Mouse (Mus musculus) hindbrain, embryonic 11.5 days (tissue): ENCODE measurements around the gene Armc10. TPM values are rescaled to one million over a fixed set of nuclear protein-coding genes. Genes with fewer than 3 reads are reported as not detected.

Experiments
- ATAC-seq: fragments of 200-750 bp; cut with Nextera tagmentation; 2 replicates; pipeline ENCODE4 v1.8.0; 2017; ENCODE audit warnings: mild to moderate bottlenecking, moderate TSS enrichment, moderate library complexity; ENCODE audit not compliant: low FRiP score
- DNase-seq: peaks from one replicate; pipeline ENCODE4 v3.0.0-alpha.2; 2015; ENCODE audit warnings: low spot score
- H3K27ac ChIP-seq: fragments of 300-500 bp; sonication (generic); 2 replicates; pipeline ENCODE4 v1.5.1; 2014; ENCODE audit warnings: mild to moderate bottlenecking, low read depth, low read length
- H3K27me3 ChIP-seq: fragments of 300-500 bp; sonication (generic); 2 replicates; pipeline ENCODE4 v1.6.1; 2014; ENCODE audit warnings: mild to moderate bottlenecking, low read length, moderate library complexity, mixed read lengths; ENCODE audit not compliant: control insufficient read depth, insufficient read depth
- H3K36me3 ChIP-seq: fragments of 300-500 bp; sonication (generic); 2 replicates; pipeline ENCODE4 v1.6.1; 2014; ENCODE audit warnings: mild to moderate bottlenecking, low read length, moderate library complexity, mixed read lengths; ENCODE audit not compliant: control insufficient read depth, insufficient read depth
- H3K4me1 ChIP-seq: fragments of 300-500 bp; sonication (generic); replicated peaks from 2 replicates; pipeline ENCODE4 v1.6.1; 2014; ENCODE audit warnings: low read length, mixed read lengths; ENCODE audit not compliant: control insufficient read depth, insufficient read depth
- H3K4me2 ChIP-seq: fragments of 300-500 bp; sonication (generic); replicated peaks from 2 replicates; pipeline ENCODE4 v1.6.1; 2014; ENCODE audit warnings: mild to moderate bottlenecking, low read depth, low read length
- H3K4me3 ChIP-seq: fragments of 300-500 bp; sonication (generic); 2 replicates; pipeline ENCODE4 v1.5.1; 2014; ENCODE audit warnings: low read depth, low read length
- H3K9ac ChIP-seq: fragments of 300-500 bp; sonication (generic); 2 replicates; pipeline ENCODE4 v1.6.1; 2014; ENCODE audit warnings: low read depth, low read length
- H3K9me3 ChIP-seq: fragments of 300-500 bp; sonication (generic); 2 replicates; pipeline ENCODE4 v1.6.1; 2016; ENCODE audit warnings: low read length; ENCODE audit not compliant: control insufficient read depth
- WGBS: fragments of 180-500 bp; shearing (Covaris S2); extraction: QIAGEN DNeasy Blood & Tissue Kit; methylation state at CpG from one replicate; pipeline ENCODE4 v1.1.7; 2014; 5-methylcytosine and 5-hydroxymethylcytosine counted together
- polyA plus RNA-seq: library from polyadenylated mRNA; unstranded; fragments of >200 nt; fragmentation: Nextera tagmentation; extraction: Ambion mirVana; gene quantifications from 2 replicates; pipeline ENCODE4 v1.2.1, GENCODE M21; 2014

Armc10 gene
- polyA plus RNA-seq, 1 experiment from 2014 or later: 93.0 TPM

GRCm38 (mm10) chr5:21675494-21675893, 29.9 kb downstream of the Armc10 start:
- H3K4me3 ChIP-seq: no peak overlapping the region
- no peak for ATAC-seq
- H3K4me1 ChIP-seq: no peaks in the 10 kb centered on the region
- H3K4me2 ChIP-seq: no peak overlapping the region
- no peak for DNase-seq
- H3K27ac ChIP-seq: no peak overlapping the region
- 96% methylated on average over 23 of the region's 23 CpGs for whole genome bisulfite sequencing
- no peak overlapping the region for H3K9ac ChIP-seq
- peaks cover 3% of the 10 kb centered on the region; the same call in 1 of the 2 replicates for H3K36me3 ChIP-seq
- no peaks in the 10 kb centered on the region for H3K27me3 ChIP-seq
- no peaks in the 10 kb centered on the region for H3K9me3 ChIP-seq

GRCm38 (mm10) chr5:21677939-21678338, 32.3 kb downstream of the Armc10 start:
- Histone ChIP-seq H3K9ac (no peak overlapping the region), H3K4me2 (no peak overlapping the region), H3K27me3 (no peaks in the 10 kb centered on the region), H3K36me3 (peaks cover 3% of the 10 kb centered on the region; the same call in 1 of the 2 replicates), H3K4me1 (no peaks in the 10 kb centered on the region), H3K9me3 (no peaks in the 10 kb centered on the region), H3K4me3 (no peak overlapping the region), H3K27ac (no peak overlapping the region)
- no peak for ATAC-seq
- WGBS: 97% methylated on average over 6 of the region's 6 CpGs
- no peak for DNase-seq

GRCm38 (mm10) chr5:21678363-21678762, 32.8 kb downstream of the Armc10 start:
- peaks cover 3% of the 10 kb centered on the region; the same call in 1 of the 2 replicates for H3K36me3 ChIP-seq
- no peak overlapping the region for H3K4me3 ChIP-seq
- H3K27me3 ChIP-seq: no peaks in the 10 kb centered on the region
- H3K4me2 ChIP-seq: no peak overlapping the region
- H3K9me3 ChIP-seq: no peaks in the 10 kb centered on the region
- WGBS: 89% methylated on average over 9 of the region's 9 CpGs
- ATAC-seq (no peak), DNase-seq (no peak)
- no peak overlapping the region for H3K27ac ChIP-seq
- no peaks in the 10 kb centered on the region for H3K4me1 ChIP-seq
- H3K9ac ChIP-seq: no peak overlapping the region

- no peak for ATAC-seq
- H3K9ac ChIP-seq: no peak overlapping the region
- H3K27ac ChIP-seq: no peak overlapping the region
- no peak for DNase-seq
- H3K4me3 ChIP-seq: no peak overlapping the region
- no peak overlapping the region for H3K4me2 ChIP-seq
- no peaks in the 10 kb centered on the region for H3K4me1 ChIP-seq
- no peaks in the 10 kb centered on the region for H3K9me3 ChIP-seq
- WGBS: 71% methylated on average over 4 of the region's 4 CpGs
- H3K36me3 ChIP-seq: peaks cover 3% of the 10 kb centered on the region; the same call in 1 of the 2 replicates
- H3K27me3 ChIP-seq: no peaks in the 10 kb centered on the region
Measured at GRCm38 (mm10) chr5:21680029-21680428, 34.4 kb downstream of the Armc10 start.

- Histone ChIP-seq H3K4me3 (no peak overlapping the region), H3K27ac (no peak overlapping the region), H3K4me2 (no peak overlapping the region), H3K4me1 (no peaks in the 10 kb centered on the region), H3K9me3 (no peaks in the 10 kb centered on the region), H3K36me3 (no peaks in the 10 kb centered on the region), H3K9ac (no peak overlapping the region), H3K27me3 (no peaks in the 10 kb centered on the region)
- WGBS: 92% methylated on average over 5 of the region's 5 CpGs
- no peak for ATAC-seq
- DNase-seq: no peak
Measured at GRCm38 (mm10) chr5:21680940-21681339, 35.3 kb downstream of the Armc10 start.

GRCm38 (mm10) chr5:21683811-21684210, 38.2 kb downstream of the Armc10 start:
- no peak overlapping the region for H3K27ac ChIP-seq
- no peak overlapping the region for H3K9ac ChIP-seq
- no peaks in the 10 kb centered on the region for H3K36me3 ChIP-seq
- no peaks in the 10 kb centered on the region for H3K27me3 ChIP-seq
- WGBS: 95% methylated on average over 9 of the region's 9 CpGs
- ATAC-seq (no peak), DNase-seq (no peak)
- no peaks in the 10 kb centered on the region for H3K4me1 ChIP-seq
- no peak overlapping the region for H3K4me2 ChIP-seq
- H3K9me3 ChIP-seq: no peaks in the 10 kb centered on the region
- no peak overlapping the region for H3K4me3 ChIP-seq

GRCm38 (mm10) chr5:21685001-21685400, 39.4 kb downstream of the Armc10 start:
- WGBS: 73% methylated on average over 10 of the region's 10 CpGs
- no peaks in the 10 kb centered on the region for H3K36me3 ChIP-seq

GRCm38 (mm10) chr5:21687042-21687441, 41.4 kb downstream of the Armc10 start:
- Histone ChIP-seq H3K4me1 (no peaks in the 10 kb centered on the region), H3K27ac (no peak overlapping the region), H3K27me3 (no peaks in the 10 kb centered on the region), H3K4me2 (no peak overlapping the region), H3K36me3 (no peaks in the 10 kb centered on the region), H3K9ac (no peak overlapping the region), H3K4me3 (no peak overlapping the region), H3K9me3 (no peaks in the 10 kb centered on the region)
- 74% methylated on average over 4 of the region's 4 CpGs for WGBS
- ATAC-seq: no peak
- no peak for DNase-seq

More at GRCm38 (mm10) chr5:21685001-21685400, 39.4 kb downstream of the Armc10 start:
- no peak overlapping the region for H3K9ac ChIP-seq
- no peak overlapping the region for H3K4me3 ChIP-seq
- no peak overlapping the region for H3K4me2 ChIP-seq
- DNase-seq: no peak
- H3K27ac ChIP-seq: no peak overlapping the region
- H3K27me3 ChIP-seq: no peaks in the 10 kb centered on the region
- no peak for ATAC-seq
- no peaks in the 10 kb centered on the region for H3K9me3 ChIP-seq
- H3K4me1 ChIP-seq: no peaks in the 10 kb centered on the region

GRCm38 (mm10) chr5:21692230-21692629, 46.6 kb downstream of the Armc10 start:
- no peak overlapping the region for H3K27ac ChIP-seq
- no peaks in the 10 kb centered on the region for H3K27me3 ChIP-seq
- H3K4me3 ChIP-seq: no peak overlapping the region
- ATAC-seq: no peak
- 96% methylated on average over 5 of the region's 5 CpGs for WGBS
- no peaks in the 10 kb centered on the region for H3K4me1 ChIP-seq
- no peaks in the 10 kb centered on the region for H3K9me3 ChIP-seq
- no peak overlapping the region for H3K9ac ChIP-seq
- H3K4me2 ChIP-seq: no peak overlapping the region
- no peaks in the 10 kb centered on the region for H3K36me3 ChIP-seq
- no peak for DNase-seq
